Mouse (Mus musculus) left cerebral cortex, postnatal 36 days (tissue): ENCODE results near the gene Asb17. TPM values are rescaled to one million over a fixed set of nuclear protein-coding genes. Genes with fewer than 3 reads are reported as not detected.
"Not testable (repeated sequence)": the region's sequence is repeated elsewhere in the genome, so short reads cannot be mapped to it uniquely, and the experiment has no call there.

Source experiments
- DNase-seq, 2 experiments: peaks; one replicate each; pipeline ENCODE4 v3.0.0; 2021 to 2022; ENCODE audit warnings: low spot score in 2 of 2, mixed read lengths in 1 of 2
- intact Hi-C: fragments of 180-260 bp; cut with DNase I; formaldehyde crosslinking; loops from one replicate; pipeline ENCODE4 v1.15.1; 2025
- total RNA-seq, 2 experiments: library from RNA; stranded (reverse); gene quantifications; 2 replicates each; pipeline ENCODE4 v1.2.3; 2021

The Asb17 gene
- not detected for total RNA-seq

DNA sequence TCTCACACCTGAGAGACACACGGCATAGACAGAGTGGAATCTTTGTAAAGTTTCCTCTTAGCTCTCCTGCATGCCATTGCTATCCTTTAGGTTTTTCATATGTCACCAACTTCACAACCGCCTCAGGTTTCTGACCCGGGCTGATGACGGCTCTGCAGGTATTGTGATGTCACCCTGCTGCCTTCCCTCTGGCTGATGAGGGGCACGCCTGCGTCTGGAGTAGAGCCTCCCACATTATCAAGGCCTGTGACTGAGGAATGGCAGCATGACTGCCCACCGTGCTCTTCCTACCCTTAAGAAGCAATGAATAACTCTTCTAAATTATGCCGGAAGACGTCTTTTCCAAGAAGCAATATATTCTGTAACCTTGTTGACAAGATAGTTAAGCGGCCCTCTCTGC lies at the start of gene Asb17:
Asb17 (plus strand) TSS at position 180 of the 400 bp plus-strand sequence.
- intact Hi-C loops: no loop called here
- DNase-seq: no peak

- DNase-seq: no peak
- intact Hi-C loops: no loop called here
Measured at GRCm38 (mm10) chr3:153797574-153797973, 46.4 kb upstream of the Asb17 start.

DNA sequence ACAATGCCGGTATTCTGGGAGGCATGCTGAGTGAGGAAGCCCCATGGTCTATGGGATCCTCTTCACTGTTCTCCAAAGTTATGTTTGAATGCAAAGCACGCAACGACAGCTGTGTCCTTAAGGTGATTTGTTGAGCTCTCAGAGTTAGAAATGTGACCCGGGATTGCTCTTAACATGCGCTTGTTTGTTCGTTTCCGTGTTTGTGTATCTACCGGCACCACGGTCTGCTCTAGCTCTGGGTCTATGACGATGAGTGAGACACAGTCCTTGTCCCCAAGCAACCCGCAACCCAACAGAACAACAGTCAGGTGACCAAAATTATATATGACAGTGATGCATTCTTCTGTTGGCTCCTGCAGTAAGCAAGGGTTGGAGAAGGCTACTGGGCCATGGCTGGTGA lies 44.4 kb upstream of the Asb17 start:
- intact Hi-C loops: no loop called here
- no peak for DNase-seq

DNA sequence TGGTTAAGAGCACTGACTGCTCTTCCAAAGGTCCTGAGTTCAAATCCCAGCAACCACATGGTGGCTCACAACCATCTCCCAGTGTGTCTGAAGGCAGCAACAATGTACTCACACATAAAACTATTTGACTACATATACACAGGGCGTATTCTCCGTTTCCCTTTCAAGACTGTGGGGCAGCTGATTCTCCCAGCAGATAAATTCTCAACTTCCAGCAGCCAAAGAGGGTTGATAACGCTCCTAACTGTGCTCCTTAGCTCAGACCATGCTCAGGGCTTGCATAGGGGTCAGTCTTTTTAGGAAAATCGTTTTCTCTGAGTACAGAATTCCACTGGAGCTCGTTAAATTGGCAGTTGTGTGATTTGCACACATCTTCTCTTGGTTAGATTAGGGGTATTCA lies 43.3 kb upstream of the Asb17 start:
- intact Hi-C loops: no loop called here
- DNase-seq: no peak

DNA sequence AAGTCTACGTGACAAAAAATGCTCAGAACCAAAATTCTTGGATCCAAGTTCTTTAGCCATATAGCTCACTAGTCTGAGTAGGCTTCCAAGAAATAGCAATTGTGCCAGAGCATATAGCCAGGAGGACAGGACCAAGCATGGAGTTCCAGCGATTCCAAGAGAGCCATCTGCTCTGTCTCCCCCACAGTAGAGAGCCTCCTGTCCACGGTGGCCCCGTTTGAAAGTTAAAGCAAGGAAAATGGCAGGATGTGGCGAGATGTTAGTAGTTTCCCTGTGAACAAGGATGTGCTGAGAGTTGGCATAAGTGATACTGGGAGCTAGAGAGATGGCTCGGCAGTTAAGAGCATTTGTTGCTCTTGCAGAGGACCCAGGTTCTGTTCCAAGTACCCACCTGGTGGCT lies 42.5 kb upstream of the Asb17 start:
- intact Hi-C loops: no loop called here
- no peak for DNase-seq

DNA sequence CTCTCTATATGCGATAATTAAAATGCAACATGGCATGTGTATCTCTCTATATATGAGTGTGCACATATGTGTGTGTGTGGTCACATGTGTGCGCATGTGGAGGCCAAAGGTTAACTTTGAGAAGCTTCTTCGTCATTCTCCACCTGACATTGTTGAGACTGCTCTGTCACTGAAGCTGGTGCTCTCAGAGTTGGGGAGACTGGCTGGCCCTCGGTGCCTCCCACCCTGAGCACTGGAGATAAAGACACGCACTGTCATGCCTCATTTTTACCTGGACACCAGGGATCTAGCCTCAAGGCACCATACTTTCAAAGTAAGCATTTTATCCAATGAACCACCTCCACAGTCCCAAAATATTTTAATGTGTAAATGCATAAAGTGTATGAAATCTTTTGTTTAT lies 41.4 kb upstream of the Asb17 start:
- intact Hi-C loops: no loop called here
- no peak for DNase-seq

DNA sequence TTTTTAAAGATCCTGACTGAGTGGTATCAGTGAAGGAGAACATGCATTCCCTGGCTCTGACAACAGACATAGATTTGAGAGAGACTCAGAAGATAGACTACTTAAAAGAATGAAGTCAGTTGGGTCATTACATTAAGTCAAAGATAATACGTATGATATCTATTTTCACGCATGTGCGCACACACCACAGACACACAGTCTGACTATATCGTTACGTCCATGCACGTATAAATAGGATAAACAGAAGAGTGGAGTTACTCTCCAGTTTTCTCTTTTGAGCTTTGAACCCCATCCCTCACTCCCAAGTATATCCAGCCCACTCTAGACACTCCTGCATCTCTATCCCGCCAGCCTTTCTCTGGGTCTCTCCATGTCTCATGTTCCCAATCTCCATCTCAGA lies 40.0 kb upstream of the Asb17 start:
- intact Hi-C loops: no loop called here
- no peak for DNase-seq

- DNase-seq: peak; percentile 88 to 92
- intact Hi-C loops: loop anchor here (2.0 kb wide), 1 partner anchor 147 kb away; no protein-coding TSS in a partner anchor
Measured at GRCm38 (mm10) chr3:153806077-153806772, 37.8 kb upstream of the Asb17 start.

GRCm38 (mm10) chr3:153806773-153807443 lies 37.1 kb upstream of the Asb17 start:
- no peak for DNase-seq
- intact Hi-C loops: loop anchor here (2.0 kb wide), 1 partner anchor 148 kb away; no protein-coding TSS in a partner anchor

DNA sequence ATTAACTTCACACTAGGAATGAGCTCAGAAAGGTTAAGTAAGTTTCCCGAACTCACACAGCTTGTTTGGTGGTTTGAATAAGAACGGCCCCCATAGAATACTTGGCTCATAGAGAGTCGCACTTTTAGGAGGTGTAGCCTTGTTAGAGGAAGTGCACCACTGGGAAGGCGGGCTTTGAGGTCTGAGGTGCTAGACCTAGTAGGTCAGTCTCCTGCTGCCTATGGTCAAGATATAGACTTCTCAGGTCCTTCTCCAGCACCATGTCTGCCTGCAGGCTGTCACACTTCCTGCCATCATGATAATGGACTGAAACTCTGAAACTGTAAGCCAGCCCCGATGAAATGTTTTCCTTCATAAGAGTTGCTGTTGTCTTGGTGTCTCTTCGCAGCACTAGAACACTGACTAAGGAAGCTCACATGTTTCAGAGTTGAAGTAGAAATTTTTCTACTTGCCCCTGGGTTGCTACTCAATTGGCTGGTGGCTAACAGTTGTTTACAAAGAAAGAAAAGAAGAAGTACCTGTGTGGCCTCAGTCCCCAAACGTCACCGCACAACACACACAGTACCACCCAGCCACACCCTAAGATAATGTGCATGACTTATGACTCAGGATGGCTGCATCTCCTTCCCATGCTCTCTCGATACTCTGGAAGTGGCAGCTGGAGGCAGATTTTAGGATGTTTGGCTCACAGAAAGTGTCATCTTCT lies 36.4 kb upstream of the Asb17 start:
- no peak for DNase-seq
- intact Hi-C loops: loop anchor here (2.0 kb wide), 1 partner anchor 149 kb away; no protein-coding TSS in a partner anchor

DNA sequence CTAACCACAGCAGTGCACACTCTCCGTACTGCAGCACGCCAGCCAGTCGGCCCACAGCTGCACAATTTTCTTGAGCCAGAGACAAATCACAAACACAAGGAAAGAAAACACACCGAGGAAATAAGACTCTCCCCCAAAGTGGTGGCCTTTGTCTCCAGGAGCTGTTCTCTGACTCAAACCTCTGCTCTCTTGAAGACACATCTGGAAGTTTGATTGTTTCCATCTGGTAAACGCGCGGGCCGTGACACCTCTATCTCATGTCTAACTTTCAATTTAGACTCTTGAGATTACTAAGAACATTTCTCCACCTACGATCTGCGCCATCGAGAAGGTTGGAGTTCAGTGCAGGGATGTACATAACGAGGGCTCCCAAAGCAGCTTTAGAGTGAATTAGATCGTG lies 35.6 kb upstream of the Asb17 start:
- DNase-seq: no peak
- intact Hi-C loops: no loop called here

- intact Hi-C loops: no loop called here
Measured at GRCm38 (mm10) chr3:153814026-153814425, 30.0 kb upstream of the Asb17 start.

DNA sequence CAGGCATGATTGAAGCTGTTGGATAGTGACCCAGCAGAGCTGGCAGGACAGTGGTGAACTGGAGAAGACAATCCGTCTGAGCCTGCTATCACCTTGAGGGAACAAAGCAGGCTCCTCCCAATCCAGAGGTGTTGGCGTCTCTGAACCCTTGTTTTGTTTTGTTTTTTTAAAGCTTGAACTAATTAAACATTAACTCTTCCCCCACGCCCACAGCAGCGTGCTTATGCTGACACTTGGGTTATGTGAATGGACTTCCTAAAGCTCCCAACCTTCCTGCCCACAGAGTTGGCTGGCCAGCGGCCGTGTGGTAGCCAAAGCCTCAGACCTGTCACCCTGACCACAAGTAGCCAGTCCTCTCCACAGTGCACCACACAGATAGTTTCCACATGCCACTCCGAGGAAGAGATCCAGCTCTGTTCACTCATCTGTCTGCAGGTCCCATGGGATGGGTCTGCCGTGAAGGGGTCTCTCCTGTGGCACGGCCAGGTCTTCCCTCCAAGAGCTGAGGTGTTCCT lies 26.6 kb upstream of the Asb17 start:
- no peak for DNase-seq
- intact Hi-C loops: no loop called here

More at GRCm38 (mm10) chr3:153814026-153814425, 30.0 kb upstream of the Asb17 start:
- DNase-seq: no peak

DNA sequence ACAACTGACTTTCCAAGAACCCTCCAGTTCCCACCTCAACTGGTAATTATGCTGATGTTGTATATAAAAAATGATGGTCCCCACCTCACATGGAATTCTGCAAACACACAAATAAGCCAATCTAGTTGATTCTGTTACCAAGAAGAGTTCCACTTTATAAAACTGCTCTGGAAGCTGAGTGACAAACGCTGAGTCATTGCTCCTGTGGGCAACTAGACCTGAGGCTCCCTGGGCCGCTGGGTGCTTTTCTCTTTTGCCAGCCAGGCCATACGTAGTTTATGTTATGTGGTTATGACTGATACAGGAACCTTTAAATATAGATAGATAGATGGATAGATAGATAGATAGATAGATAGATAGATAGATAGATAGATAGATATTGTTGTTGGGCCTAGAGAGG lies 25.3 kb upstream of the Asb17 start:
- DNase-seq: no peak
- intact Hi-C loops: no loop called here

- intact Hi-C loops: no loop called here
- no peak for DNase-seq
Measured at GRCm38 (mm10) chr3:153819438-153819837, 24.6 kb upstream of the Asb17 start.

GRCm38 (mm10) chr3:153823671-153824515 lies 20.1 kb upstream of the Asb17 start:
- intact Hi-C loops: no loop called here
- DNase-seq: no peak

DNA sequence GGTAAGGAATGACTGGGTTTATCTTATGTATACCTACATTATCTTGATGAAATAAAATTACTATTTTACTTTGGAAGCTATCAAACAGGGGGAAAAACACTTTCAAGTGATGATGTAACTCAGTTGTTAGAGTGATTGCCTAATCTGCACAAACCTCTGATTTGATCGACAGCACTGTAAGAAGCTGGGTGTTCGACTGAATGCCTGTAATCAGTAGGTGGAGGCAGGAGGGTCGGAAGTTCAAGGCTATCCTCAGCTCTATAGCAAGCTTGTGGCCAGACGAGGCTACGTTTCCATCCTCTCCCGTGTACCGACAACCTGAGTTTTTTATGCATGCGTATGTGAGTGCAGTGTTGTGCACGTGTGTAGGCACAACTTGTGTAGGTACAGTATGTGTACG lies 18.8 kb upstream of the Asb17 start:
- DNase-seq: no peak
- intact Hi-C loops: no loop called here

- no peak for DNase-seq
- intact Hi-C loops: no loop called here
Measured at GRCm38 (mm10) chr3:153826616-153827015, 17.4 kb upstream of the Asb17 start.

DNA sequence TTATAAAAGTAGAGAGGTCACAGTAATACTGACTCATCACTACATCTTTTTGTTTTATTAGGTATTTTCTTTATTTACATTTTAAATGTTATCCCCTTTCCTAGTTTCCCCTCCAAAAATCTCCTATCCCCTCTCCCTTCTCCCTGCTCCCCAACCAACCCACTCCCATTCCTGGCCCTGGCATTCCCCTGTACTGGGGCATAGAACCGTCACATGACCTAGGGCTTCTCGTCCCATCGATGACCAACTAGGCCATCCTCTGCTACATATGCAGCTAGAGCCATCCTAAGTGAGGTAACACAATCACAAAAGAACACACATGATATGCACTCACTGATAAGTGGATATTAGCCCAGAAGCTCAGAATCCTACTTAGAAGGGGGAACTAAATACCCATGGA lies 14.2 kb upstream of the Asb17 start:
- intact Hi-C loops, DNase-seq: not testable (repeated sequence)
